Mouse (Mus musculus) retina, postnatal 7 days (tissue): ENCODE data around the gene Plcb2.

Source experiments
- DNase-seq: peaks from one replicate; pipeline ENCODE4 v3.0.0-alpha.2; 2012; ENCODE audit warnings: low read depth, low spot score

Plcb2 gene

GRCm38 (mm10) chr2:118750476-118750875, 22.2 kb upstream of the Plcb2 start:
- no peak for DNase-seq

DNA sequence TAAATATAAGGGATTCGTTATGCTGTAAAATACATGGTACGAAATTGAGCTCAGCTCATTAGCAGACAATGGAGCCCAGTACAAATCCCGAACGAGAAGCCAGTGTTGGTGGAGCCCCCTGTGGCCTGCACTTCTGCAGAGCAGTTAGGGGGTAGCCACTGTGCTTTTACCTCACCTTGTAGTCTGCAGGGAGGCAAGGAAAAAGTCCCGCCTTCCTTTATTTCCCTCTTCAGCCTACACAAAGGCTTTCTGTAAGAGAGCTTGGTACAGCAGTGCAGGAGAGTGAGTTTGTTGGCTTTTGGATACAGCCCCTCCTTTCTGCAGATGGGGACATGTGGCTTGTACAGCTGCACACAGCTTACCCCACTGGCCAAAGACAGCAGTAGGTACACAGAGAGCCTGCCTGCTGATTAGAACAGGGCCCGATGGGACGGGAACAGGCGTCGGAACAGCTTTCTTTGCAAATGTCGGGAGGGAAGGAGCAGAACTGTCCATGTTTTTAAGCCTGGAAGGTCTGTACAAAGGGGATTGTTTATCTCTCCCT, 21.2 kb upstream of the Plcb2 start:
- DNase-seq, result no peak

GRCm38 (mm10) chr2:118747301-118747960, 19.2 kb upstream of the Plcb2 start:
- DNase-seq, result no peak

DNA sequence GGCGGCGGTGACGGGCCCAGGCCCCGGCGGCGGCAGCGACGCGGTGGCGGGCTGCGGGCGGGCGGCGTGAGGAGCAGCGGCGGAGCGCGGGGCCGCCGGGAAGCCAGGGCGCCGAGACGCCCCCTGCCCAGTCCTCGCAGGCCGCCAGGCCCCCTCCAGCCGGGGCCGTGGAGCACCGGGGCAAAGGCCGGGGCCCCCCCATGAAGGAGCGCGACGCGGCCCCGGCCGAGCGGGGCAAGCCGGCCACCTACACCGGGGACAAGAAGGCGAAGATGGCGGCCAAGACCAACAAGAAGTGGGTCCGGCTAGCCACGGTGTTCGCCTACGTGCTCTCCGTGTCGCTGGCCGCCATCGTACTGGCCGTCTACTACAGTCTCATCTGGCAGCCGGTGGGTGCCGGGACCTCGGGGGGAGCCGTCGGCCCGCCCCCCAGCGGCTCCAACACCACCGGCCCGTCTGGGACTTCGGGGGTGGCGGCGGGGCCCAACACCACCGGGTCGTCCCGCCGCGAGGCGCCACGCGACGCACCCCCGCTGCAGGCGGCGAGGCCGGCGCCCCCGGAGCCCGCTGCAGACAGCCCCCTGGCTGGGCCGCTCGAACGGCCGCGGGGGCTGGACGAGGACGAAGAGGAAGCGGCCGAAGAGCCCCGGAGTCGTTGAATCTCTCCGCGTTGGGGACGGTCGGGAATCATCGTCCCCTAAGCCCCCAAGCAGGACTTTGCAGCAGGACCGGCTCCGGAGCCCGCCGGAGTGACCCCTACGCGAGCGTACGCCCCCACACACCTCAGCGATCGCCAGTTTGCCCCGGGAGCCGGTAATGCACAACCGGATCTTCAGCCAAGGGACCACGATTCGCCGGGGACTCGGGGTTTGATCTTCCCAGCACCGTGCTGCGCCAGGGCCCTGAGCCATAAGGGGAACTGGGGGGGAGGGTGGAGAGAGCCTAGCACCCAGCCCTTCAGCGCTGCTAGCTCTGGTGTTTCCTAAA, 18.0 kb upstream of the Plcb2 start:
- no peak for DNase-seq

- DNase-seq, result peak; percentile 82
Observed at GRCm38 (mm10) chr2:118745232-118745884, 17.1 kb upstream of the Plcb2 start, which contains the start of gene Inafm2. TSS of gene Inafm2 (plus strand) at chr2:118745758.

DNA sequence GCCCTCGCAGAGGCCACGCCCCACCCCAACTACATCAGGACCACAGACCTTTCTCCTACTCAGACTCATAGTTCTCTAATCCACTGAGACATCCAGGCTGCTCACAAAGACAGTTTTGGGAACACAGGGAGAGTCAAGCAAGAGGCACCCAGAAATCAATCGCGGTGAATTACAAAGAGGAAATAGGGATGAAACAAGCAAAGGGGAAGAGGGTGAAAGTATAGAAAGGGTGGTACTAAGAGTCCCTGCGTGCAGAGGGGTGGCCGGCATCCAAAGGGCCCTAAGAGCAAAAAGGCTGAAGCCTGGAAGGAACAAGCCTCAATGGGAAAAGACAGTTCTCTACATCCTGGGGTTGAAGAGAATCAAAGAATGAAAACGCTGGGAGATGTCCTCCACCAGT, 16.4 kb upstream of the Plcb2 start:
- no peak for DNase-seq

- no peak for DNase-seq
Observed at GRCm38 (mm10) chr2:118743261-118743943, 15.2 kb upstream of the Plcb2 start.

GRCm38 (mm10) chr2:118741183-118741582, 12.9 kb upstream of the Plcb2 start:
- no peak for DNase-seq

DNA sequence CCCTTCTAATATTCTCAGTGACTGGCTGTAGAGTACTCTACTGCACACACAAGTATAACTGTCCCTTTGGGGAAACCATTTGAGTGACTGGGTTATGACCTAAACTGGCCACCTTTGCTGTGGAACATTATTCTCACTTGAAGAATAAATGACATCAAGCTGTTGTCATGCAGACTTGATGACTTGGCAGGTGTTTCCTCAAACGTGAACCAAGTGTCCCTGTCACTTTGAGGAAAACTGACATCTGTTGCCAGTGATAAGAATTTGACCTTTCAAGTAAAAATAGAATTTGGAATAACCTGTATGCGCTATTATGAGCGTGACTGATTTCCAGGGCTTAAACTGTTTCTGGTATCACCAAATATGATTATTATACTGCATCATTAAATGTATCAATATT, 12.1 kb upstream of the Plcb2 start:
- no peak for DNase-seq

GRCm38 (mm10) chr2:118733341-118733740, 5.1 kb upstream of the Plcb2 start:
- DNase-seq, result no peak

GRCm38 (mm10) chr2:118731981-118732380, 3.7 kb upstream of the Plcb2 start:
- no peak for DNase-seq

GRCm38 (mm10) chr2:118730622-118730915, 2.3 kb upstream of the Plcb2 start:
- no peak for DNase-seq

DNA sequence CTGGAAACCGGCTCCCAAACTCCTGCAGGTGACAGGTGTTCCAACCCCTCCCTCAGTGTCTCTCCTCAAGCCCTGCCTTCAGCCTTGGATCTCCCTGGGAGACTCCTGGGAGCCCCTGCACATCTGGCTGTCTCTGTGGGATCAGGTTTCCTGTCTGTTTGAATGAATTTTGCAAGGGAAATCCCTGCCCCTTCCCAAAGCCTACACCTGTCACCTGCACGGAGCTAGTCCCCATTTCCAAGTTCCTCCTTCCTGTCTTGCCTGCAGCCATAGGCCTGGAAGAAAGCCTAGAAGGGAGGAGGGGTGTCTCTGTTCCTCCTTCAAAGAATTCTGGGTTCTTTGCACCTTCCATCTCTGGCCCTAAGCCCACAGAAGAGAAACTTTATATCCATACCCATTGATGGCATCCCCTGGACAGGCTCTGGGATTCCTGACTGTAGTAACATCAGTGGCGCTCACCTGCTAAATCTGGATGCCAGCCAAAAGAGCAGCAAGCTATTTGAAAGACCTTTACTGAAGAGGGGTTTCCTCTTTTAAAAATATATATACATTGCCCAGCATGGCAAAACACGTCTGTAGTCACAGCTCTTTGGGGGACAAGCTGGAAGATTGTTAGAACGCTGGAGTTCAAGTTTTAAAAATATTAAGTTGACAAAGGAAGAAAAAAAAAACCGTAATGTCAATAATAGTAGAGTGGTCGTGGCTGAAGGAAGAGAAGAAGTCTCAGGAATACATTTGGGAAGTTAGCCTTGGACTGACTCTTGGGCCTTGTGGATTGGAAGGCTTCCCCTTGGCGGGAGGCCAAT, 1.8 kb upstream of the Plcb2 start:
- DNase-seq, result no peak

DNA sequence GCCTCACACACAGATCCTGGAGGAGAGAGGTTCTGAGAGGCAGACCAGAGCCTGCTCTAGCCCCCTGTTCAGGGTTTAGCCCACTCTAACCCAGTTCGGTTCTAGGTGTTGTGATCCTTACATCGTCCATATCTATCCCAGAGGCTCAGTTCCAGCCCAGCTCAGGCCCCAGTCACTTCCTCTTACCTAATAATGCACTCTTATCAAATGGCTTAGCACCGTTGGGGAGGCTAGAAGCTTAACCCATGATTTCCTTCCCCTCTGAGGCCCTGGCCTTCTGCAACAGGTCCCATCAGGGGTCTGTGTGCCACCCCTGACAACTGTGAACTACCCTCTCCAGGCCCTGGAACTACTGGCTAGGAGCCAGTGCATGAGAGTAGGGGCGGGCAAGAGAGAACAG, 956 bp upstream of the Plcb2 start:
- DNase-seq, result no peak

- no peak for DNase-seq
Observed at GRCm38 (mm10) chr2:118727911-118728310, 327 bp downstream of the Plcb2 start.

GRCm38 (mm10) chr2:118726873-118727272, 1.4 kb downstream of the Plcb2 start:
- no peak for DNase-seq

- DNase-seq, result no peak
Observed at GRCm38 (mm10) chr2:118725511-118725910, 2.7 kb downstream of the Plcb2 start.

- DNase-seq, result no peak
Observed at GRCm38 (mm10) chr2:118723693-118724486, 4.3 kb downstream of the Plcb2 start.

DNA sequence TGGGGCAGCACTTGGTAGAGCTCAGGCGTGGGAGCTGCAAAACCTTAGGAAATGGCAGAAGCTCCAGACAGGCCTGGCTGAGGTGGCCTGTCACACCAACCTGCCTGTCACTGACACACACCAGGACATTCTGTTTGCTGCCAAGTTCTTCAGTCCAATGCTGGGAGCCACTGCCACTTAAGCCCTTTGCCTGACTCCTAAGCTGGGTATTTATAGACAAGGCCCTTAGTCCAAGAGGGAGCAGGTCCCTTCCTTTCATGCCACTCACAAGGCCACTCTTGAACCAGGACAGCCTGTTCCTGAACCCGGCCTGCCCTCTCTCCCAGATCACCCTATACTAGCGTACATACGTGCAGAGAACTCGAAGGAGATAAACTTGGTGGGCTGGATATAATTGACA, 11.6 kb downstream of the Plcb2 start:
- no peak for DNase-seq

DNA sequence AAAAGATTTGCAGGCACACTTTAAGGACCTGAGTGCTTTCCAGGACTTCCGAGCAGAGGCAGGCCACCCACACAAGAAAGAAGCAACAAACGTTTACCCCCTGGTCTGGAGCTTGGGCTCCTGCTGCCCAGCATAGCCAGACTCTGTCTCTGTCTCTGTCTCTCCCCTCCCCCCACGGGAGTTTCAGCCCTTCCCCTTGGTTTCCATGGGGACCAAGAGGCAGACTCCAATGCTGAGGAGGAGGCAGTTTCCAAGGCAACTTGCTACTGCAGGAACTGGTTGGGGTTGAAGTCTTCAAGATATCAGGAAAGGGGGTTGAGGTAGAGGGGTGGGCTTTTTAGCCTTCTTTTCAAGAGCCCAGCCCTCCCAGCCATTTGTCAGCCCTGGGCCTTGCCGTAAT, 14.0 kb downstream of the Plcb2 start:
- no peak for DNase-seq
